Comparison of ENCODE assay signal across 8 mouse cellular contexts in genomic region chr8:70630532-70631381, GRCm38 (mm10). TPM values are rescaled to one million over a fixed set of nuclear protein-coding genes. Genes with fewer than 3 reads are reported as not detected.
DNase-seq lines count a peak whose midpoint lies in the region; ATAC-seq lines count a peak whose summit lies in the region.
"Had no signal": no experiment of that assay in that cellular context is flagged by ENCODE, and none has a peak within 500 bp of the region (broad histone marks: within the 10 kb centered on the region; RNA-seq: fewer than 3 reads in every experiment).

No protein-coding gene starts in this region.

- H3K27ac ChIP-seq in heart, embryonic 10.5 days = peak overlapping the region; percentile 88
- H3K27ac ChIP-seq in kidney, embryonic 14.5 days (ENCODE audit: low read depth, low read length) = no peak overlapping the region

- H3K4me3 ChIP-seq in heart, embryonic 10.5 days = peak overlapping the region; percentile 69
- H3K4me3 ChIP-seq in kidney, embryonic 14.5 days (ENCODE audit: low read length) = no peak overlapping the region

- H3K9ac ChIP-seq in kidney, embryonic 14.5 days (ENCODE audit: low read depth, low read length) = peak overlapping the region; percentile 57; the same call in 1 of the 2 replicates

- peaks cover 25% of the 10 kb centered on the region for H3K27me3 ChIP-seq in heart, embryonic 10.5 days (ENCODE audit: insufficient read depth, poor library complexity, severe bottlenecking)
- no peaks in the 10 kb centered on the region for H3K27me3 ChIP-seq in kidney, embryonic 14.5 days (ENCODE audit: control insufficient read depth, insufficient read depth, low read length)
- H3K27me3 ChIP-seq in splenic B cell, adult 2 months (ENCODE audit: control insufficient read depth, insufficient read depth, low read length, poor library complexity, severe bottlenecking) = no peaks in the 10 kb centered on the region

- DNase-seq in NIH3T3 (ENCODE audit: low read depth) = peak; percentile 73
- peak; percentile 45 for DNase-seq in c-Kit-positive CD71-positive TER-119-positive erythroid progenitor cells, embryonic 14.5 days (ENCODE audit: low spot score)
- DNase-seq in heart, embryonic 10.5 days (ENCODE audit: low spot score) = peak; percentile 86
- DNase-seq in lung, postnatal 10 days = peak; percentile 88
- DNase-seq in splenic B cell, adult 2 months (ENCODE audit: low read depth, low spot score) = peak; percentile 37
- DNase-seq in left cerebral cortex, adult 8-10 months (ENCODE audit: low spot score in 2 of 2) = no peak

- peak; percentile 47; the same call in 1 of the 2 replicates for ATAC-seq in kidney, embryonic 14.5 days (ENCODE audit: low FRiP score, low TSS enrichment)

- no peaks in the 10 kb centered on the region for H3K36me3 ChIP-seq in heart, embryonic 10.5 days
- H3K36me3 ChIP-seq in kidney, embryonic 14.5 days (ENCODE audit: control insufficient read depth, insufficient read depth, low read length) = no peaks in the 10 kb centered on the region
- H3K36me3 ChIP-seq in splenic B cell, adult 2 months (ENCODE audit: control insufficient read depth, insufficient read depth, low read length, poor library complexity, severe bottlenecking) = no peaks in the 10 kb centered on the region

- peak overlapping the region; percentile 66 for H3K4me2 ChIP-seq in kidney, embryonic 14.5 days (replicated peaks; ENCODE audit: low read depth, low read length)

- H3K4me1 ChIP-seq in heart, embryonic 10.5 days = peaks cover 42% of the 10 kb centered on the region
- peaks cover 26% of the 10 kb centered on the region; the same call in 1 of the 2 replicates for H3K4me1 ChIP-seq in kidney, embryonic 14.5 days (ENCODE audit: control insufficient read depth, insufficient read depth, low read length)

- WGBS in heart, embryonic 10.5 days = 12% methylated on average over 22 of the region's 22 CpGs
- WGBS in kidney, embryonic 14.5 days = 14% methylated on average over 22 of the region's 22 CpGs

- no peaks in the 10 kb centered on the region for H3K9me3 ChIP-seq in heart, embryonic 10.5 days
- H3K9me3 ChIP-seq in kidney, embryonic 14.5 days (ENCODE audit: control insufficient read depth, low read length) = no peaks in the 10 kb centered on the region

RNA-seq across cellular contexts. Expression of gene Gdf15, which starts 1.5 kb away (rescaled TPM):
- 0.43 and 1.6 TPM in 2 replicates for polyA plus RNA-seq in heart, embryonic 10.5 days (2016; fragmentation: Nextera tagmentation; extraction: Ambion mirVana)
- polyA plus RNA-seq in kidney, embryonic 14.5 days (2014; fragmentation: Nextera tagmentation; extraction: Ambion mirVana) = 0.31 and 0.41 TPM in 2 replicates
- not detected for total RNA-seq in left cerebral cortex, adult 8-10 months (2022)
- total RNA-seq: layer of hippocampus, postnatal 10 days had no signal

RNA-seq across cellular contexts. Expression of gene Lrrc25, which starts 14.8 kb away (rescaled TPM):
- polyA plus RNA-seq in heart, embryonic 10.5 days (2016; fragmentation: Nextera tagmentation; extraction: Ambion mirVana) = 0.15 and 1.4 TPM in 2 replicates
- polyA plus RNA-seq in kidney, embryonic 14.5 days (2014; fragmentation: Nextera tagmentation; extraction: Ambion mirVana) = 1.1 and 1.4 TPM in 2 replicates
- total RNA-seq in left cerebral cortex, adult 8-10 months (2022) = 1 to 10 TPM in 1 of 4 experiments, under 1 TPM in 3; 0.55 to 1.3 (median 0.87) TPM

RNA-seq across cellular contexts. Expression of gene Ssbp4, which starts 22.1 kb away (rescaled TPM):
- polyA plus RNA-seq in heart, embryonic 10.5 days (2016; fragmentation: Nextera tagmentation; extraction: Ambion mirVana) = 67.3 and 107 TPM in 2 replicates
- polyA plus RNA-seq in kidney, embryonic 14.5 days (2014; fragmentation: Nextera tagmentation; extraction: Ambion mirVana) = 172 and 220 TPM in 2 replicates
- total RNA-seq in left cerebral cortex, adult 8-10 months (2022) = 100 to 1,000 TPM; 211 to 248 (median 234) TPM

RNA-seq across cellular contexts. Expression of gene Pgpep1, which starts 29.4 kb away (rescaled TPM):
- 38.0 and 42.0 TPM in 2 replicates for polyA plus RNA-seq in heart, embryonic 10.5 days (2016; fragmentation: Nextera tagmentation; extraction: Ambion mirVana)
- 62.2 and 62.6 TPM in 2 replicates for polyA plus RNA-seq in kidney, embryonic 14.5 days (2014; fragmentation: Nextera tagmentation; extraction: Ambion mirVana)
- 10 to 100 TPM; 11.2 to 17.0 (median 13.4) TPM for total RNA-seq in left cerebral cortex, adult 8-10 months (2022)

RNA-seq across cellular contexts. Expression of gene Isyna1, which starts 36.6 kb away (rescaled TPM):
- 192 and 214 TPM in 2 replicates for polyA plus RNA-seq in heart, embryonic 10.5 days (2016; fragmentation: Nextera tagmentation; extraction: Ambion mirVana)
- 102 and 118 TPM in 2 replicates for polyA plus RNA-seq in kidney, embryonic 14.5 days (2014; fragmentation: Nextera tagmentation; extraction: Ambion mirVana)
- total RNA-seq in left cerebral cortex, adult 8-10 months (2022) = 10 to 100 TPM; 54.5 to 60.3 (median 56.5) TPM

Comparison
In these comparisons a context has a peak if more than half of its experiments do, and no peak if none do; other contexts are left out.
1. DNase-seq: peak in NIH3T3 (single experiment), c-Kit-positive CD71-positive TER-119-positive erythroid progenitor cells, embryonic 14.5 days (single experiment), heart, embryonic 10.5 days (single experiment), lung, postnatal 10 days (single experiment) and splenic B cell, adult 2 months (single experiment); none in left cerebral cortex, adult 8-10 months (0 of 2).